Mouse (Mus musculus): ENCODE measurements around the gene Pou2f1.

GRCm38 (mm10) chr1:165857279-165857678, 145.2 kb downstream of the Pou2f1 start:
- TF ChIP-seq EP300 (IDR thresholded peaks at IDR 0.05; ENCODE audit: insufficient read depth, low read depth, low read length) (no peak), CTCF (IDR thresholded peaks at IDR 0.05; ENCODE audit: low read depth, low read length) (no peak), POLR2A (IDR thresholded peaks at IDR 0.05; ENCODE audit: insufficient read depth, low read length) (no peak)
